In the genomic region with DNA sequence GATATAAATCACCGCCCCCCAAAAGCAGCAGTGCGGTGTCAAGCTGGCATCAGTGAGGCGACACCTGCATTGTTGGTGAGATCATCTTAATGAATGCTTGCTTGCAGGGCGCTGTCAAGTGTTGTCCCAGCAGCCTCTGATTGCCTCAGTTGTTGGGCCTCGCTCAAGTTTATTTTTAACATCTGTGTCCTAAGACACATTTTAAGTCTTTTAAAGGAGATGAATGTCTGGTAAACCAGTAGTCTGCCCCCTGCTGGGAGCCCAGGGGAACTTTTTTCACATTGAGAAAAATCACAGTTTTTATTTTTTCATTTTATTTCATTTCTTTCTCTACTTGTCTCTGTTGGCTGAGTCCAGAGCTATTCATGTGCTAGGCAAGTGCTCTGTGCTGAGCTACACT, we compare ENCODE assay signal across 8 mouse cellular contexts. TPM values are rescaled to one million over a fixed set of nuclear protein-coding genes. Genes with fewer than 3 reads are reported as not detected.
DNase-seq lines count a peak whose midpoint lies in the region; ATAC-seq and TF ChIP-seq lines count a peak whose summit lies in the region.
"Had no signal": no experiment of that assay in that cellular context is flagged by ENCODE, and none has a peak within 500 bp of the region (broad histone marks: within the 10 kb centered on the region; RNA-seq: fewer than 3 reads in every experiment).

No protein-coding gene starts in this region.

- H3K4me1 ChIP-seq in intestine, embryonic 14.5 days (replicated peaks; ENCODE audit: control insufficient read depth, insufficient read depth, low read length): no peaks in the 10 kb centered on the region
- H3K4me1 ChIP-seq in intestine, embryonic 16.5 days (ENCODE audit: control insufficient read depth, insufficient read depth, low read length): no peaks in the 10 kb centered on the region
- no peaks in the 10 kb centered on the region for H3K4me1 ChIP-seq in limb, embryonic 14.5 days (ENCODE audit: control insufficient read depth, insufficient read depth, low read length)

- no peak overlapping the region for H3K4me3 ChIP-seq in intestine, embryonic 14.5 days (ENCODE audit: low read depth, low read length)
- H3K4me3 ChIP-seq in intestine, embryonic 16.5 days (ENCODE audit: low read length): no peak overlapping the region
- H3K4me3 ChIP-seq in limb, embryonic 14.5 days (replicated peaks; ENCODE audit: low read length): no peak overlapping the region
- H3K4me3 ChIP-seq: embryonic facial prominence, embryonic 12.5 days had no signal

- no peak overlapping the region for H3K4me2 ChIP-seq in intestine, embryonic 14.5 days (ENCODE audit: low read length)
- no peak overlapping the region for H3K4me2 ChIP-seq in intestine, embryonic 16.5 days (ENCODE audit: low read depth, low read length)
- H3K4me2 ChIP-seq in limb, embryonic 14.5 days (replicated peaks; ENCODE audit: low read depth, low read length, severe bottlenecking): no peak overlapping the region
- H3K4me2 ChIP-seq: embryonic facial prominence, embryonic 12.5 days had no signal

- H3K27ac ChIP-seq in intestine, embryonic 14.5 days (ENCODE audit: low read depth): no peak overlapping the region
- no peak overlapping the region for H3K27ac ChIP-seq in intestine, embryonic 16.5 days (ENCODE audit: low read length)
- H3K27ac ChIP-seq in limb, embryonic 14.5 days (replicated peaks; ENCODE audit: low read depth, low read length): no peak overlapping the region
- H3K27ac ChIP-seq: embryonic facial prominence, embryonic 12.5 days had no signal

- no peaks in the 10 kb centered on the region for H3K9me3 ChIP-seq in intestine, embryonic 14.5 days (ENCODE audit: control insufficient read depth, low read length)
- H3K9me3 ChIP-seq in intestine, embryonic 16.5 days (ENCODE audit: control insufficient read depth, low read length): no peaks in the 10 kb centered on the region
- no peaks in the 10 kb centered on the region for H3K9me3 ChIP-seq in limb, embryonic 14.5 days (ENCODE audit: control insufficient read depth, low read length)
- H3K9me3 ChIP-seq: embryonic facial prominence, embryonic 12.5 days had no signal

- H3K27me3 ChIP-seq in intestine, embryonic 14.5 days (replicated peaks; ENCODE audit: control insufficient read depth, insufficient read depth, low read length): no peaks in the 10 kb centered on the region
- H3K27me3 ChIP-seq in intestine, embryonic 16.5 days (replicated peaks; ENCODE audit: control insufficient read depth, insufficient read depth, low read length): no peaks in the 10 kb centered on the region
- H3K27me3 ChIP-seq in limb, embryonic 14.5 days (ENCODE audit: control insufficient read depth, insufficient read depth, low read length): no peaks in the 10 kb centered on the region
- H3K27me3 ChIP-seq: embryonic facial prominence, embryonic 12.5 days had no signal

- no peak overlapping the region for H3K9ac ChIP-seq in intestine, embryonic 14.5 days (ENCODE audit: low read length)
- H3K9ac ChIP-seq in intestine, embryonic 16.5 days (ENCODE audit: low read depth, low read length): no peak overlapping the region
- H3K9ac ChIP-seq in limb, embryonic 14.5 days (ENCODE audit: low read depth, low read length, severe bottlenecking): no peak overlapping the region
- H3K9ac ChIP-seq: embryonic facial prominence, embryonic 12.5 days had no signal

- TF ChIP-seq POLR2A in limb, embryonic 14.5 days (IDR thresholded peaks at IDR 0.05; ENCODE audit: borderline replicate concordance, extremely low read depth, insufficient read depth, insufficient read length): no peak

- no peaks in the 10 kb centered on the region for H3K36me3 ChIP-seq in intestine, embryonic 14.5 days (ENCODE audit: control insufficient read depth, insufficient read depth, low read length)
- H3K36me3 ChIP-seq in intestine, embryonic 16.5 days (ENCODE audit: control insufficient read depth, insufficient read depth, low read length): no peaks in the 10 kb centered on the region
- H3K36me3 ChIP-seq in limb, embryonic 14.5 days (ENCODE audit: control insufficient read depth, insufficient read depth, low read length): no peaks in the 10 kb centered on the region
- H3K36me3 ChIP-seq: embryonic facial prominence, embryonic 12.5 days had no signal

- ATAC-seq in intestine, embryonic 14.5 days (replicated peaks; ENCODE audit: low FRiP score, low TSS enrichment, low read depth): no peak
- no peak for ATAC-seq in intestine, embryonic 16.5 days
- no peak for ATAC-seq in limb, embryonic 14.5 days (ENCODE audit: low FRiP score, low read depth)

- whole genome bisulfite sequencing in intestine, embryonic 14.5 days: 75% methylated on average over 5 of the region's 5 CpGs
- WGBS in intestine, embryonic 16.5 days: 71% methylated on average over 5 of the region's 5 CpGs
- 72% methylated on average over 5 of the region's 5 CpGs for WGBS in limb, embryonic 14.5 days

- peak; percentile 65 for DNase-seq in intestine, embryonic 14.5 days (ENCODE audit: low spot score)
- peak; percentile 36 for DNase-seq in CD4-positive helper T cell, adult 2 months (ENCODE audit: low read depth, low spot score)
- DNase-seq in NIH3T3 (ENCODE audit: low read depth): peak; percentile 76
- DNase-seq in limb, embryonic 14.5 days (ENCODE audit: low spot score): peak; percentile 52
- DNase-seq in yolk sac, embryonic 10.5 days (ENCODE audit: low spot score): no peak
- no peak for DNase-seq in kidney, postnatal 14 days

RNA-seq across cellular contexts. Expression of gene Abhd2, which starts 34.3 kb away (rescaled TPM):
- 14.6 and 15.2 TPM in 2 replicates for polyA plus RNA-seq in intestine, embryonic 14.5 days (2014; fragmentation: Nextera tagmentation; extraction: Ambion mirVana)
- polyA plus RNA-seq in intestine, embryonic 16.5 days (2015; fragmentation: Nextera tagmentation; extraction: Ambion mirVana): 11.5 and 15.1 TPM in 2 replicates
- polyA plus RNA-seq in limb, embryonic 14.5 days (2012; rRNA removed): 7.8 and 9.5 TPM in 2 replicates
- 10.9 and 13.0 TPM in 2 replicates for polyA plus RNA-seq in limb, embryonic 14.5 days (2014; fragmentation: Nextera tagmentation; extraction: Ambion mirVana)

Comparison
In these comparisons a context has a peak if more than half of its experiments do, and no peak if none do; other contexts are left out.
1. DNase-seq: peak in intestine, embryonic 14.5 days (single experiment), CD4-positive helper T cell, adult 2 months (single experiment), NIH3T3 (single experiment) and limb, embryonic 14.5 days (single experiment); none in yolk sac, embryonic 10.5 days (single experiment) and kidney, postnatal 14 days (single experiment).